Comparison of ENCODE assay signal across 18 mouse cellular contexts in genomic region chr5:149790087-149790486, GRCm38 (mm10).
DNase-seq lines count a peak whose midpoint lies in the region; ATAC-seq and TF ChIP-seq lines count a peak whose summit lies in the region.
"Had no signal": no experiment of that assay in that cellular context is flagged by ENCODE, and none has a peak within 500 bp of the region (broad histone marks: within the 10 kb centered on the region; RNA-seq: fewer than 3 reads in every experiment).

No protein-coding gene starts in this region.

- no peak overlapping the region for H3K9ac ChIP-seq in midbrain, embryonic 14.5 days (replicated peaks; ENCODE audit: low read length)
- H3K9ac ChIP-seq in limb, embryonic 14.5 days (ENCODE audit: low read depth, low read length, severe bottlenecking) = no peak overlapping the region
- H3K9ac ChIP-seq: embryonic facial prominence, embryonic 13.5 days; forebrain, embryonic 13.5 days; hindbrain, embryonic 13.5 days; kidney, embryonic 15.5 days had no signal

- H3K4me1 ChIP-seq in midbrain, embryonic 14.5 days (ENCODE audit: control insufficient read depth, insufficient read depth, low read length) = no peaks in the 10 kb centered on the region
- no peaks in the 10 kb centered on the region for H3K4me1 ChIP-seq in midbrain, embryonic 10.5 days
- no peaks in the 10 kb centered on the region for H3K4me1 ChIP-seq in limb, embryonic 14.5 days (ENCODE audit: control insufficient read depth, insufficient read depth, low read length)
- H3K4me1 ChIP-seq: embryonic facial prominence, embryonic 13.5 days; forebrain, embryonic 13.5 days; hindbrain, embryonic 13.5 days; kidney, embryonic 15.5 days had no signal

- H3K4me3 ChIP-seq in midbrain, embryonic 14.5 days (replicated peaks; ENCODE audit: low read depth, low read length) = no peak overlapping the region
- H3K4me3 ChIP-seq in midbrain, embryonic 10.5 days = no peak overlapping the region
- no peak overlapping the region for H3K4me3 ChIP-seq in limb, embryonic 14.5 days (replicated peaks; ENCODE audit: low read length)
- H3K4me3 ChIP-seq: embryonic facial prominence, embryonic 13.5 days; forebrain, embryonic 13.5 days; hindbrain, embryonic 13.5 days; kidney, embryonic 15.5 days had no signal

- no peak for TF ChIP-seq CTCF in brain, embryonic 14.5 days (IDR thresholded peaks at IDR 0.05; ENCODE audit: borderline replicate concordance, extremely low read depth, insufficient read depth, insufficient read length)

- DNase-seq in gastrocnemius, adult 18-20 months (ENCODE audit: low spot score) = peak; percentile 1
- DNase-seq in gastrocnemius, adult 8-10 months (ENCODE audit: low spot score in 2 of 2) = no peak
- DNase-seq in midbrain, embryonic 14.5 days = peak; percentile 10
- DNase-seq in midbrain, embryonic 10.5 days (ENCODE audit: low spot score) = no peak
- DNase-seq in brain, embryonic 14.5 days (ENCODE audit: low read depth) = peak; percentile 8
- peak; percentile 58 for DNase-seq in limb, embryonic 14.5 days (ENCODE audit: low spot score)
- DNase-seq in cerebellum, adult 9-10 months = no peak
- DNase-seq in layer of hippocampus, postnatal 25 days (ENCODE audit: extremely low spot score in 1 of 2, low spot score in 1 of 2) = no peak
- DNase-seq: cerebellum, adult 11-12 months; gastrocnemius, postnatal 10 days; right cerebral cortex, postnatal 25 days; thymus, postnatal 14 days had no signal

- H3K9me3 ChIP-seq in midbrain, embryonic 14.5 days (ENCODE audit: control insufficient read depth, low read length) = 0 out of 2 replicates have a peak, but pooled peaks cover 8% of the 10 kb centered on the region
- peaks cover 24% of the 10 kb centered on the region for H3K9me3 ChIP-seq in midbrain, embryonic 10.5 days (replicated peaks)
- H3K9me3 ChIP-seq in limb, embryonic 14.5 days (ENCODE audit: control insufficient read depth, low read length) = peaks cover 13% of the 10 kb centered on the region
- H3K9me3 ChIP-seq: hindbrain, embryonic 13.5 days had no signal

- no peak for ATAC-seq in midbrain, embryonic 14.5 days (ENCODE audit: low FRiP score, low TSS enrichment)
- no peak for ATAC-seq in limb, embryonic 14.5 days (ENCODE audit: low FRiP score, low read depth)
- ATAC-seq: forebrain, embryonic 13.5 days; midbrain, embryonic 16.5 days had no signal

- H3K4me2 ChIP-seq in midbrain, embryonic 14.5 days (ENCODE audit: low read length) = no peak overlapping the region
- H3K4me2 ChIP-seq in limb, embryonic 14.5 days (replicated peaks; ENCODE audit: low read depth, low read length, severe bottlenecking) = no peak overlapping the region
- H3K4me2 ChIP-seq: embryonic facial prominence, embryonic 13.5 days; forebrain, embryonic 13.5 days; heart, embryonic 11.5 days; hindbrain, embryonic 13.5 days; kidney, embryonic 15.5 days had no signal

- H3K27ac ChIP-seq in midbrain, embryonic 14.5 days (replicated peaks; ENCODE audit: low read depth, low read length) = no peak overlapping the region
- no peak overlapping the region for H3K27ac ChIP-seq in midbrain, embryonic 10.5 days (replicated peaks)
- no peak overlapping the region for H3K27ac ChIP-seq in limb, embryonic 14.5 days (replicated peaks; ENCODE audit: low read depth, low read length)
- H3K27ac ChIP-seq: embryonic facial prominence, embryonic 13.5 days; forebrain, embryonic 13.5 days; hindbrain, embryonic 13.5 days; kidney, embryonic 15.5 days had no signal

- no peaks in the 10 kb centered on the region for H3K27me3 ChIP-seq in midbrain, embryonic 14.5 days (ENCODE audit: control insufficient read depth, insufficient read depth, low read length)
- H3K27me3 ChIP-seq in midbrain, embryonic 10.5 days (ENCODE audit: low read depth, poor library complexity, severe bottlenecking) = no peaks in the 10 kb centered on the region
- no peaks in the 10 kb centered on the region for H3K27me3 ChIP-seq in limb, embryonic 14.5 days (ENCODE audit: control insufficient read depth, insufficient read depth, low read length)
- H3K27me3 ChIP-seq: embryonic facial prominence, embryonic 13.5 days; forebrain, embryonic 13.5 days; hindbrain, embryonic 13.5 days; kidney, embryonic 15.5 days had no signal

- H3K36me3 ChIP-seq in midbrain, embryonic 14.5 days (ENCODE audit: control insufficient read depth, insufficient read depth, low read length) = no peaks in the 10 kb centered on the region
- no peaks in the 10 kb centered on the region for H3K36me3 ChIP-seq in midbrain, embryonic 10.5 days
- no peaks in the 10 kb centered on the region for H3K36me3 ChIP-seq in limb, embryonic 14.5 days (ENCODE audit: control insufficient read depth, insufficient read depth, low read length)
- H3K36me3 ChIP-seq: embryonic facial prominence, embryonic 13.5 days; hindbrain, embryonic 13.5 days; kidney, embryonic 15.5 days had no signal

- WGBS in midbrain, embryonic 14.5 days = 25% methylated on average over 8 of the region's 8 CpGs
- WGBS in midbrain, embryonic 10.5 days = 30% methylated on average over 8 of the region's 8 CpGs
- 18% methylated on average over 8 of the region's 8 CpGs for WGBS in limb, embryonic 14.5 days

- no peak for TF ChIP-seq POLR2A in brain, embryonic 14.5 days (IDR thresholded peaks at IDR 0.05; ENCODE audit: borderline replicate concordance, extremely low read depth, insufficient read depth, insufficient read length, poor library complexity, severe bottlenecking)
- no peak for TF ChIP-seq POLR2A in limb, embryonic 14.5 days (IDR thresholded peaks at IDR 0.05; ENCODE audit: borderline replicate concordance, extremely low read depth, insufficient read depth, insufficient read length)

Comparison
In these comparisons a context has a peak if more than half of its experiments do, and no peak if none do; other contexts are left out.
1. DNase-seq: peak in gastrocnemius, adult 18-20 months (single experiment), midbrain, embryonic 14.5 days (single experiment), brain, embryonic 14.5 days (single experiment) and limb, embryonic 14.5 days (single experiment); none in gastrocnemius, adult 8-10 months (0 of 2), midbrain, embryonic 10.5 days (single experiment), cerebellum, adult 9-10 months (single experiment) and layer of hippocampus, postnatal 25 days (0 of 2).